Mouse (Mus musculus) CH12.LX (cell line): ENCODE results near the gene Babam2. TPM values are rescaled to one million over a fixed set of nuclear protein-coding genes. Genes with fewer than 3 reads are reported as not detected.

Experiments used
- DNase-seq: peaks from one replicate; pipeline ENCODE4 v3.0.0-alpha.2; 2013; ENCODE audit errors: extremely low read depth
- H3K27ac ChIP-seq: 2 replicates; pipeline ENCODE4 v1.5.1; 2012; ENCODE audit warnings: low read depth, mild to moderate bottlenecking, control low read depth, moderate library complexity; ENCODE audit not compliant: insufficient read depth
- H3K27me3 ChIP-seq: replicated peaks from 2 replicates; pipeline ENCODE3; 2012; ENCODE audit warnings: inconsistent platforms
- H3K36me3 ChIP-seq, 2 experiments: replicated peaks in 1 of 2; 2 replicates each; pipeline versions ENCODE3 to v1.6.1; 2012; ENCODE audit warnings: inconsistent platforms in 1 of 2, low read length in 1 of 2, mild to moderate bottlenecking in 1 of 2, mixed read lengths in 1 of 2, moderate library complexity in 1 of 2; ENCODE audit not compliant: control insufficient read depth in 1 of 2, insufficient read depth in 1 of 2
- H3K4me1 ChIP-seq, 2 experiments: 2 replicates each; pipeline ENCODE4 v1.6.1; 2012; ENCODE audit warnings: inconsistent platforms in 1 of 2, moderate library complexity in 1 of 2; ENCODE audit not compliant: insufficient read depth in 2 of 2, control insufficient read depth in 1 of 2
- H3K4me2 ChIP-seq: 2 replicates; pipeline ENCODE4 v1.6.1; 2012; ENCODE audit warnings: low read depth, mild to moderate bottlenecking, control low read depth; ENCODE audit not compliant: poor library complexity, insufficient read depth, severe bottlenecking
- H3K4me3 ChIP-seq, 3 experiments: fragments of 150-350 bp in 1 of 3; sonication (generic) in 1 of 3; replicated peaks in 1 of 3; 2 replicates each; pipeline versions ENCODE3 to v1.5.1; 2011 to 2012; ENCODE audit warnings: low read depth in 2 of 3, low read length in 2 of 3, mild to moderate bottlenecking in 2 of 3, moderate library complexity in 2 of 3, control low read depth in 1 of 3, improper control_type of control experiment in 1 of 3, inconsistent platforms in 1 of 3, mixed read lengths in 1 of 3; ENCODE audit not compliant: poor library complexity in 1 of 3
- H3K79me2 ChIP-seq: replicated peaks from 2 replicates; pipeline ENCODE4 v1.6.1; 2012; ENCODE audit warnings: mild to moderate bottlenecking, moderate library complexity; ENCODE audit not compliant: control insufficient read depth, poor library complexity, insufficient read depth, severe bottlenecking; ENCODE audit errors: extremely low read depth
- H3K9ac ChIP-seq: 2 replicates; pipeline ENCODE4 v1.6.1; 2012; ENCODE audit warnings: low read depth, mild to moderate bottlenecking, control low read depth, moderate library complexity; ENCODE audit not compliant: insufficient read depth
- H3K9me3 ChIP-seq: replicated peaks from 2 replicates; pipeline ENCODE3; 2012; ENCODE audit warnings: low read length, inconsistent platforms, mixed read lengths
- BHLHE40 ChIP-seq: IDR thresholded peaks from 2 replicates; pipeline ENCODE4 v1.6.1; 2011; ENCODE audit warnings: mild to moderate bottlenecking, low read depth, low read length, improper control_type of control experiment
- CHD2 ChIP-seq: IDR thresholded peaks from 2 replicates; pipeline ENCODE4 v1.6.1; 2011; ENCODE audit warnings: low read length, improper control_type of control experiment
- CTCF ChIP-seq, 2 experiments: IDR thresholded peaks in 1 of 2; conservative IDR thresholded peaks in 1 of 2; 2 replicates each; pipeline ENCODE4 v1.5.1; 2011 to 2012; ENCODE audit warnings: low read depth in 2 of 2, low read length in 2 of 2, improper control_type of control experiment in 1 of 2, inconsistent platforms in 1 of 2, mild to moderate bottlenecking in 1 of 2, moderate library complexity in 1 of 2
- E2F4 ChIP-seq: IDR thresholded peaks from 2 replicates; pipeline ENCODE4 v1.6.1; 2011; ENCODE audit warnings: low read depth, low read length, improper control_type of control experiment; ENCODE audit not compliant: insufficient replicate concordance
- ELF1 ChIP-seq: IDR thresholded peaks from 2 replicates; pipeline ENCODE4 v1.6.1; 2014; ENCODE audit warnings: low read depth, mild to moderate bottlenecking, inconsistent platforms, low read length, improper control_type of control experiment
- ETS1 ChIP-seq: conservative IDR thresholded peaks from 2 replicates; pipeline ENCODE4 v1.6.1; 2012; ENCODE audit warnings: low read depth, mild to moderate bottlenecking, inconsistent platforms, low read length, improper control_type of control experiment, moderate library complexity
- GABPA ChIP-seq: IDR thresholded peaks from 2 replicates; pipeline ENCODE4 v1.6.1; 2012; ENCODE audit warnings: low read depth, low read length, improper control_type of control experiment, inconsistent platforms; ENCODE audit not compliant: insufficient replicate concordance
- IRF4 ChIP-seq: IDR thresholded peaks from 2 replicates; pipeline ENCODE4 v1.6.1; 2014; ENCODE audit warnings: low read depth, mild to moderate bottlenecking, inconsistent platforms, low read length, improper control_type of control experiment
- JUND ChIP-seq: conservative IDR thresholded peaks from 2 replicates; pipeline ENCODE4 v1.6.1; 2011; ENCODE audit warnings: low read depth, low read length, improper control_type of control experiment
- KAT2A ChIP-seq: IDR thresholded peaks from 2 replicates; pipeline ENCODE4 v1.6.1; 2012; ENCODE audit warnings: low read length, improper control_type of control experiment, inconsistent platforms; ENCODE audit not compliant: insufficient replicate concordance
- MAFK ChIP-seq: IDR thresholded peaks from 2 replicates; pipeline ENCODE4 v1.6.1; 2011; ENCODE audit warnings: low read length, improper control_type of control experiment; ENCODE audit not compliant: insufficient replicate concordance
- MAX ChIP-seq: IDR thresholded peaks from 2 replicates; pipeline ENCODE4 v1.6.1; 2011; ENCODE audit warnings: low read length, improper control_type of control experiment
- MEF2A ChIP-seq: IDR thresholded peaks from 2 replicates; pipeline ENCODE4 v1.6.1; 2014; ENCODE audit warnings: low read depth, mild to moderate bottlenecking, inconsistent platforms, low read length, improper control_type of control experiment, borderline replicate concordance
- MXI1 ChIP-seq: IDR thresholded peaks from 2 replicates; pipeline ENCODE4 v1.6.1; 2011; ENCODE audit warnings: mild to moderate bottlenecking, low read depth, low read length, improper control_type of control experiment
- MYC ChIP-seq: IDR thresholded peaks from 2 replicates; pipeline ENCODE4 v1.6.1; 2011; ENCODE audit warnings: low read depth, mild to moderate bottlenecking, improper control_type of control experiment, low read length
- POLR2A ChIP-seq: IDR thresholded peaks from 2 replicates; pipeline ENCODE4 v1.6.1; 2011; ENCODE audit warnings: low read depth, mild to moderate bottlenecking, improper control_type of control experiment, low read length
- POLR2AphosphoS2 ChIP-seq: IDR thresholded peaks from 2 replicates; pipeline ENCODE4 v1.6.1; 2011; ENCODE audit warnings: low read depth, low read length, improper control_type of control experiment
- RCOR1 ChIP-seq: conservative IDR thresholded peaks from 2 replicates; pipeline ENCODE4 v1.6.1; 2012; ENCODE audit warnings: low read depth, mild to moderate bottlenecking, inconsistent platforms, low read length, improper control_type of control experiment
- TBP ChIP-seq: conservative IDR thresholded peaks from 2 replicates; pipeline ENCODE4 v1.6.1; 2011; ENCODE audit warnings: low read depth, low read length, improper control_type of control experiment
- TCF12 ChIP-seq: IDR thresholded peaks from 2 replicates; pipeline ENCODE4 v1.6.1; 2014; ENCODE audit warnings: low read depth, mild to moderate bottlenecking, inconsistent platforms, low read length, improper control_type of control experiment
- USF2 ChIP-seq: conservative IDR thresholded peaks from 2 replicates; pipeline ENCODE4 v1.6.1; 2011; ENCODE audit warnings: low read depth, low read length, improper control_type of control experiment
- ZC3H11A ChIP-seq: IDR thresholded peaks from 2 replicates; pipeline ENCODE4 v1.6.1; 2012; ENCODE audit warnings: low read depth, mild to moderate bottlenecking, inconsistent platforms, low read length, improper control_type of control experiment
- ZMIZ1 ChIP-seq: IDR thresholded peaks from 2 replicates; pipeline ENCODE4 v1.6.1; 2012; ENCODE audit warnings: low read depth, mild to moderate bottlenecking, inconsistent platforms, low read length, improper control_type of control experiment
- ZNF384 ChIP-seq: IDR thresholded peaks from 2 replicates; pipeline ENCODE4 v1.6.1; 2012; ENCODE audit warnings: low read depth, low read length, improper control_type of control experiment, inconsistent platforms
- dilution Hi-C: fragments of 300-500 bp; cut with MboI; formaldehyde crosslinking; loops from 2 replicates; pipeline ENCODE4 v1.14.3; 2020; ENCODE audit warnings: low sequenced_read_pairs; ENCODE audit not compliant: extremely low pct_unique_long_range_greater_than_20kb, extremely low pct_ligation_motif_present
- in situ Hi-C: fragments of 300-500 bp; cut with MboI; formaldehyde crosslinking; loops from 3 replicates; pipeline ENCODE4 v1.14.3; 2019; ENCODE audit warnings: low sequenced_read_pairs, low pct_ligation_motif_present, low pct_unique_long_range_greater_than_20kb, mixed read lengths
- polyA plus RNA-seq: library from polyadenylated mRNA; unstranded; fragments of >175 nt; gene quantifications from 2 replicates; pipeline ENCODE4 v1.2.1, GENCODE M21; 2012; ENCODE audit warnings: low read depth; ENCODE audit not compliant: insufficient read length
- total RNA-seq, 2 experiments: library from RNA; depleted of rRNA; stranded (reverse); fragments of 300-350 nt in 1 of 2; fragments of >200 nt in 1 of 2; gene quantifications; 2 replicates each; pipeline ENCODE4 v1.2.3; 2012 to 2014

Gene Babam2
- total and polyA plus RNA-seq, 3 experiments = 38.2 to 78.0 (median 39.8) TPM

GRCm38 (mm10) chr5:32071314-32071713, 373.8 kb downstream of the Babam2 start:
- Histone ChIP-seq H3K9me3 (no peaks in the 10 kb centered on the region), H3K36me3 (peaks cover 0 to 5% of the 10 kb centered on the region in 2 experiments), H3K27ac (no peak overlapping the region), H3K4me2 (no peak overlapping the region), H3K4me3 (no peak overlapping the region), H3K79me2 (no peaks in the 10 kb centered on the region), H3K27me3 (no peaks in the 10 kb centered on the region), H3K4me1 (peaks cover 0 to 8% of the 10 kb centered on the region in 2 experiments; a peak in 1 of 4 replicates), H3K9ac (no peak overlapping the region)
- DNase-seq = no peak
- in situ Hi-C loops = no loop called here
- dilution Hi-C loops = no loop called here
- TF ChIP-seq ELF1 (no peak), IRF4 (no peak), JUND (no peak), CHD2 (no peak), MAX (no peak), KAT2A (no peak), MAFK (no peak), USF2 (no peak), MEF2A (no peak), ZC3H11A (no peak), CTCF (conservative IDR thresholded peaks at IDR 0.05 in 1 of 2, IDR thresholded peaks at IDR 0.05 in 1 of 2; ENCODE audit: low read depth in 2 of 2, low read length in 2 of 2) (no peak), ZMIZ1 (no peak), BHLHE40 (no peak), TBP (no peak), POLR2AphosphoS2 (no peak), GABPA (no peak)

DNA sequence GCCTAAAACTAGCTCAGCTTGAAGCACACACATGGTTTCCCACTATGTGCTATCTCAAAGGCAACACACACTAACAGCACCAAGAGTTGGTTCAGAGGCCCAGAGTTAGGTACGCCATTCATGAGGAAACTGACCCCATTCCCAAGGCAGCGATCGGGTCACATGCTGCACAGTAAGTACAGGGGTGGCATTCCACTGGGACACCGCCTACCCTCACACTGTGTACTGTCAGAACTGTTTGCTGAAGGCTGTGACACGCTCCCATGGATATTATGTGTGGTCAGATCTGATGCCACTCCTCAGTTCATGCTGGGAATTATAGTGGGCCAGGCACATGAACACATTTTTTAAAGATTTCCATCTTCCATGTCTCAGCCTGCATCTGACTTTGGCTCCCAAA, 374.3 kb downstream of the Babam2 start:
- Histone ChIP-seq H3K9ac (no peak overlapping the region), H3K4me3 (no peak overlapping the region), H3K36me3 (peaks cover 0 to 3% of the 10 kb centered on the region in 2 experiments), H3K27ac (no peak overlapping the region), H3K27me3 (no peaks in the 10 kb centered on the region), H3K79me2 (no peaks in the 10 kb centered on the region), H3K9me3 (no peaks in the 10 kb centered on the region), H3K4me2 (no peak overlapping the region), H3K4me1 (peaks cover 0 to 12% of the 10 kb centered on the region in 2 experiments; a peak in 2 of 4 replicates)
- dilution Hi-C loops (no loop called here), in situ Hi-C loops (no loop called here)
- DNase-seq = no peak
- TF ChIP-seq E2F4 (no peak), MYC (no peak), ETS1 (no peak), ZNF384 (no peak), POLR2AphosphoS2 (no peak), CTCF (conservative IDR thresholded peaks at IDR 0.05 in 1 of 2, IDR thresholded peaks at IDR 0.05 in 1 of 2; ENCODE audit: low read depth in 2 of 2, low read length in 2 of 2) (no peak), TBP (no peak), MXI1 (no peak), TCF12 (no peak), USF2 (no peak), RCOR1 (no peak), MEF2A (no peak), ELF1 (no peak), POLR2A (no peak)
